Mouse (Mus musculus) intestine, embryonic 16.5 days (tissue): Measurements from ENCODE around the gene Zfp109. TPM values are rescaled to one million over a fixed set of nuclear protein-coding genes. Genes with fewer than 3 reads are reported as not detected.

ENCODE experiments used
- polyA plus RNA-seq: library from polyadenylated mRNA; unstranded; fragments of >200 nt; fragmentation: Nextera tagmentation; extraction: Ambion mirVana; gene quantifications from 2 replicates; pipeline ENCODE4 v1.2.1, GENCODE M21; 2015

Zfp109 gene
- polyA plus RNA-seq, 1 experiment from 2014 or later = 3.7 TPM

Other genes with a start within 250 kb of the Zfp109 start
- gene V1rd19, start 235.9 kb downstream of the Zfp109 start, polyA plus RNA-seq = not detected in 2 replicates
- not detected in 2 replicates for gene Vmn1r183, start 184.3 kb downstream of the Zfp109 start, polyA plus RNA-seq
- 13.2 and 15.0 TPM in 2 replicates for gene Zfp180, start 155.6 kb downstream of the Zfp109 start, polyA plus RNA-seq
- gene Zfp112, start 125.2 kb downstream of the Zfp109 start, polyA plus RNA-seq = 4.3 and 5.3 TPM in 2 replicates
- 12.0 and 13.6 TPM in 2 replicates for gene Zfp235, start 103.4 kb downstream of the Zfp109 start, polyA plus RNA-seq
- 2.5 and 3.4 TPM in 2 replicates for gene Zfp114, start 62.5 kb downstream of the Zfp109 start, polyA plus RNA-seq
- 6.7 and 8.2 TPM in 2 replicates for gene Zfp111, start 26.1 kb downstream of the Zfp109 start, polyA plus RNA-seq
- 2.4 and 2.9 TPM in 2 replicates for gene Zfp108, start 17.2 kb upstream of the Zfp109 start, polyA plus RNA-seq
- gene Zfp93, start 32.9 kb upstream of the Zfp109 start, polyA plus RNA-seq = 5.4 and 6.8 TPM in 2 replicates
- 18.7 and 21.7 TPM in 2 replicates for gene Zfp61, start 63.7 kb upstream of the Zfp109 start, polyA plus RNA-seq
- gene Zfp94, start 79.1 kb upstream of the Zfp109 start, polyA plus RNA-seq = 6.0 and 7.3 TPM in 2 replicates
- not detected in 2 replicates for gene Tescl, start 96.4 kb upstream of the Zfp109 start, polyA plus RNA-seq
- gene Lypd5, start 111.6 kb upstream of the Zfp109 start, polyA plus RNA-seq = 0.10 TPM in 1 of 2 replicates, not detected in the other
- 2.5 and 4.3 TPM in 2 replicates for gene Kcnn4, start 132.7 kb upstream of the Zfp109 start, polyA plus RNA-seq
- gene Smg9, start 162.1 kb upstream of the Zfp109 start, polyA plus RNA-seq = 20.4 and 22.0 TPM in 2 replicates
- 0.07 TPM in 1 of 2 replicates, not detected in the other for gene Irgc1, start 214.7 kb upstream of the Zfp109 start, polyA plus RNA-seq
- gene Plaur, start 224.9 kb upstream of the Zfp109 start, polyA plus RNA-seq = 8.0 and 9.7 TPM in 2 replicates
- gene Cadm4, start 244.5 kb upstream of the Zfp109 start, polyA plus RNA-seq = 1.2 and 1.5 TPM in 2 replicates